Mouse (Mus musculus) midbrain, embryonic 10.5 days (tissue): ENCODE results near the gene Tuba1a. TPM values are rescaled to one million over a fixed set of nuclear protein-coding genes. Genes with fewer than 3 reads are reported as not detected.

Experiments used
- DNase-seq: peaks from one replicate; pipeline ENCODE4 v3.0.0-alpha.2; 2017; ENCODE audit warnings: low spot score
- H3K27ac ChIP-seq: fragments of 300-500 bp; sonication (generic); replicated peaks from 2 replicates; pipeline ENCODE4 v1.5.1; 2016; ENCODE audit warnings: mild to moderate bottlenecking
- H3K27me3 ChIP-seq: fragments of 300-500 bp; sonication (generic); 2 replicates; pipeline ENCODE4 v1.6.1; 2016; ENCODE audit warnings: low read depth, mild to moderate bottlenecking; ENCODE audit not compliant: poor library complexity, severe bottlenecking
- H3K36me3 ChIP-seq: fragments of 300-500 bp; sonication (generic); 2 replicates; pipeline ENCODE4 v1.6.1; 2016; ENCODE audit warnings: mild to moderate bottlenecking, moderate library complexity
- H3K4me1 ChIP-seq: fragments of 300-500 bp; sonication (generic); 2 replicates; pipeline ENCODE4 v1.6.1; 2016
- H3K4me3 ChIP-seq: fragments of 300-500 bp; sonication (generic); 2 replicates; pipeline ENCODE4 v1.5.1; 2016; ENCODE audit warnings: mild to moderate bottlenecking, moderate library complexity
- H3K9me3 ChIP-seq: fragments of 300-500 bp; sonication (generic); replicated peaks from 2 replicates; pipeline ENCODE4 v1.6.1; 2016; ENCODE audit warnings: mild to moderate bottlenecking
- WGBS: fragments of 180-500 bp; shearing (Covaris S2); methylation state at CpG from one replicate; pipeline ENCODE4 v1.1.7; 2016; 5-methylcytosine and 5-hydroxymethylcytosine counted together
- polyA plus RNA-seq: library from polyadenylated mRNA; unstranded; fragments of >200 nt; fragmentation: Nextera tagmentation; extraction: Ambion mirVana; gene quantifications from 2 replicates; pipeline ENCODE4 v1.2.1, GENCODE M21; 2016

The Tuba1a gene
- polyA plus RNA-seq = 4,467 and 6,520 TPM in 2 replicates

DNA sequence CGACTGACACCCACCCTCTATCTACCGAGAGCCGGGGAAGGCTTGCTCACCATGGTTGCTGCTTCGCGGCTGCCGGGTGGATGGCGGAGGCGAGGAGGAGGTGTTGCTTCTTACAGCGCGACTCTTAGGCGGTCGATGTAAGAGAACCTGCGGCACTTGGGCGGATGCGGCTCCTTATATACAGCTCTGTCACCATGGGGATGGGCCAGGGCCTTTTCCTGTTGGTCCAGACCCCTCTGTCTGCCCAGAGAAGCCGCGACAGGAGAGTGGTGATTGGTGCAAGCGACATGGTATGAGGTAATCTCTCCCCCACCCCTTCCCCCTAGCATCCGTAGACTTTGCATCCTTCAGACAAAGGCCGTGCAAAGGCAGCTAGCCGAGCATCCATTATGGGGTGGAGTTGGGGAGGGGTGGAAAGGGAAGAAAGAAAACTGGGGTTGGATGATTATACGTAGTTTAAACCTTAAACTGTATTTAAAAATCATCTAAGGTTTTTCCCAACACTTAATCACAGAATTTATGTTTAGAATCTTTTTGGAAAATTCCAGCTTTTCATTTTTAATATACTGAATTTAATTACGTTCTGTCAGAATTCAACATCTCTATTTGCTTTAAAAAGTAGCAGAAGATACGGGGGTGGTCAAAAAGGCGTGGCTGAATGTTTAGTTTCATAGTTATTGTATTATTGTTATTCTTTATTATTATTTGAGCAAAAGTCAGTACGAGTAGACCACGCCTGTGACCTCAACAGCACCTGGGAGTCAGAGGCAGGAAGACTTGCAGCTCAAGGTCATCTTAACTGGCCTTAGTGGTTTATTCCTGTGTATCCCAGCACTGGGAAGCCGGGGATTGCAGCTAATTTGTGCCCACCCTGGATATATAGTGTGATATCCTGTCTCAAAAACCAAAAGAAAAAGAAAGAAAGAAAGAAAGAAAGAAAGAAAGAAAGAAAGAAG, at the start of gene Tuba1a, which contains the start of gene Gm49450:
Gene Tuba1a, minus strand, starts transcription at position 303 of the 956 bp plus-strand sequence.
Gene Gm49450, minus strand, starts transcription at position 151 of the 956 bp plus-strand sequence.
- Histone ChIP-seq H3K9me3 (no peaks in the 10 kb centered on the region), H3K27ac (peak within 1 kb of the TSS; percentile 99), H3K27me3 (no peaks in the 10 kb centered on the region), H3K4me3 (peak within 1 kb of the TSS; percentile 96), H3K4me1 (peaks cover 46% of the 10 kb centered on the region), H3K36me3 (peaks cover 29% of the 10 kb centered on the region)
- DNase-seq = peak; percentile 99
- WGBS = 3% methylated on average over 28 of the region's 28 CpGs

DNA sequence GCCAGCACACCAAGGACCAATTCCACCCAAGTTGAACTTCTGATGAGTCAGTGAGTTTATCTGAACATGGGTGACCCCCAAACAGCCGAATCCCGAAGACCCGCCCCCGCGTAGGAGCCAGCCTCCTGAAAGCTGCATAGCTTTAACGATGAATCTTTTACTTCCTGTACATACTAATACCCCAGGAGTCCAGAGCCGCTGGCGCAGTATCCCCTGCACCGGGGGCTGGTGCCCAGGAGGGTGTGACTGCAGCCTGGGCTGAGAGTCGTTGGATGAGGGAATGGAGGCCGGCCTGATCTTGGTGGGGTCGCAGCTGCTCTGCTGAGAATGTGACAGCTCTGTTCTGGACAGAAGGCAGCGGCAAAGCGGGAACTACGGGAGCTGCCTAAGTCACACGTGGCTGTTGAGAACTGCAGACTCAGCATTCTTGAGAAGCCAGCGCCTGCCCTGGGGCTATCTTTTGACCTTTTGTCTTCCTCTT, 48.0 kb upstream of the Tuba1a start:
- peak overlapping the region; percentile 29 for H3K4me3 ChIP-seq
- peaks cover 38% of the 10 kb centered on the region for H3K4me1 ChIP-seq
- DNase-seq = no peak

DNA sequence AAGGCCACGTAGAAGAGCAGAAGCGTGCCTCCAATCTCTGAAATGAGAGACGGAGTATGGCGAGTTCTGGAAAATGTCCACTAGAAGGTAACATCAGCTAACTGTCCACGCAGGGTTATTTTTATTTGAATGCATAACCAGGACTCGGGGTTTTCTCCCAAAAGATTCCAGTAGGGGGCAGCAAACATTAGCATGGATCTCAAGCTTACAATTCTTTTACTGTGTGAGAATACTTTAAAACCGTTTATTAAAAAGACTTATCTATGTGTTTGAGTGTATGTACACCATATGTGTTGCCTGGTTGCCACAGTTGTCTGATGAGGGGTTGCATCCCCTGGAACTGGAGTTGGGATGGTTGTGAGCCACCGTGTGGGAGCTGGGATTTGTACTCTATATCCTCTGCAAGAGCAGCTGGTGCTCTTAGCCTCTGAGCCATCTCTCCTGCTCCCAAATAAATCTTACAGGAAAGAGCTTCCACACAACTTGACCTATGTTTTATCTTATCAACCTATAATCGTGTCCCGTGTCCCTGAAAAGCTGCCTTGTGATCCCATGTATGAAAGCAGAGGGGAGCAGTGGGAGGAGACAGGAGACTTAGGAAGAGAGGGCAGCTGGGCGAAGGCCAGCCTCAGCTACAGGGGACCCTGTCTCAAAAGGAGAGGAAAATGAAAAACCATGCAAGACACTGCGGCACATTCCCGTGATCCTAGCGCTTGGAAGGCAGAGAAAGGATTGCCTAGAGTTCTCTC, 47.2 kb upstream of the Tuba1a start:
- Histone ChIP-seq H3K4me3 (peak overlapping the region; percentile 29), H3K36me3 (no peaks in the 10 kb centered on the region), H3K27ac (peak overlapping the region; percentile 67), H3K4me1 (peaks cover 38% of the 10 kb centered on the region), H3K9me3 (no peaks in the 10 kb centered on the region), H3K27me3 (peaks cover 14% of the 10 kb centered on the region)
- 47% methylated on average over 14 of the region's 14 CpGs for whole genome bisulfite sequencing
- DNase-seq = no peak

More for the DNA sequence above, 48.0 kb upstream of the Tuba1a start:
- Histone ChIP-seq H3K27me3 (peaks cover 14% of the 10 kb centered on the region), H3K36me3 (no peaks in the 10 kb centered on the region), H3K9me3 (no peaks in the 10 kb centered on the region), H3K27ac (peak overlapping the region; percentile 67)
- 25% methylated on average over 17 of the region's 17 CpGs for WGBS

DNA sequence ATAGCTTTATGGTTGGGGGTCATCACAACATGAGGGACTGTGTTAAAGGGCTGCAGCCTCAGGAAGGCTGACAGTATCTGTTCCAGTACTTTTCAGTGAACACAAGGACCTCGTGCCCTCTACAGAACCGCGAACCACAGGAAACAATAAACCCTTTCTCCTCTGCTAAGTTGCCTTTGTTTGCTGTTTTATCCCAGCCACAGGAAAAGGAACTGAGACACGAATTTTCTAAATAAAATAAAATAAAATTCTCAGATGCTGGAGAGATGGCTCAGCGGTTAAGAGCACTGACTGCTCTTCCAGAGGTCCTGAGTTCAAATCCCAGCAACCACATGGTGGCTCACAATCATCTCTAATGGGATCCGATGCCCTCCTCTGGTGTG, 45.3 kb upstream of the Tuba1a start:
- Histone ChIP-seq H3K9me3 (no peaks in the 10 kb centered on the region), H3K27ac (no peak overlapping the region), H3K4me3 (no peak overlapping the region), H3K36me3 (no peaks in the 10 kb centered on the region), H3K27me3 (peaks cover 14% of the 10 kb centered on the region), H3K4me1 (peaks cover 44% of the 10 kb centered on the region)
- DNase-seq = no peak
- 57% methylated on average over 6 of the region's 6 CpGs for WGBS

DNA sequence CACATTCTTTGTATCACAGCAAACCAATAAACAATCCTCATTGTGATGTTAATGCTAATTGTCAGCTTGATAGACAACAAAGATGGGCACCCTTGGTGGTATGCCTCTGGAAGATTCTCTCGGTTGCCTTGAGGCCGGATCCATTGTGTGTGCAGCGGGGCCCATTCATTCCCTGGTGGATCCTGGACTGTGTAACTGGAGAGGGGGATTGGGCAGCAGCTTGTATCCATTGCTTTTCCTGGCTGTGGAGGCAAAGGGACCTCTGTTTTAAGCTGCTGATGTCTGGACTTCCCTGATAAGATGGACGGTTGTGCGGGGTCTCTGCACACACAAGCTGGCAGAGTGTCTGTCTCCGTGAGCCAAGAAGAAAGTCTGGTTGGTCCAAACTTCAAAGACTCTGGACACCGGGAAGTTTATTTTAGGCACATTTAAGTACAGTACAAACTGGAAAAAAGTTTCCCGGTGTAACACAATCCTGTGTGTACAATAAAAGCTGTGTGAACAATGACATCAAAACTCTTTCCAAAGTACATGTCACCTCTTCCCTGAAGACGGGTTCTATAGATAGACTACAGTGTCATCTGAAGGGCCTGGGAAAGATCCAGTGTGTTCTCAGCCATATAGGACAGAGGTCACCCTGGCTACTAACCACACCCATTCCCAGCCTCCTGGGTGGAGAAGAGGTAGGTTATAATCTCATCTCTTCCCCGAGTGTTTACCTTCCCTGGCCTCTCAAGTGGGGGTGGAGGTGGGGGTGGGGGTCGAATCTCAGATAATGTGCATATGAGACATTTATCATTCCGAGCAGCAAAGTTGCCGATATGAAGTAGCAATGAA, 44.7 kb upstream of the Tuba1a start:
- H3K36me3 ChIP-seq = no peaks in the 10 kb centered on the region
- WGBS = 60% methylated on average over 13 of the region's 13 CpGs
- H3K4me3 ChIP-seq = no peak overlapping the region
- H3K27ac ChIP-seq = 0 out of 2 replicates have a peak overlapping the region, but pooled peaks have one; percentile 14
- peaks cover 14% of the 10 kb centered on the region for H3K27me3 ChIP-seq
- DNase-seq = no peak
- H3K9me3 ChIP-seq = no peaks in the 10 kb centered on the region
- peaks cover 50% of the 10 kb centered on the region for H3K4me1 ChIP-seq

DNA sequence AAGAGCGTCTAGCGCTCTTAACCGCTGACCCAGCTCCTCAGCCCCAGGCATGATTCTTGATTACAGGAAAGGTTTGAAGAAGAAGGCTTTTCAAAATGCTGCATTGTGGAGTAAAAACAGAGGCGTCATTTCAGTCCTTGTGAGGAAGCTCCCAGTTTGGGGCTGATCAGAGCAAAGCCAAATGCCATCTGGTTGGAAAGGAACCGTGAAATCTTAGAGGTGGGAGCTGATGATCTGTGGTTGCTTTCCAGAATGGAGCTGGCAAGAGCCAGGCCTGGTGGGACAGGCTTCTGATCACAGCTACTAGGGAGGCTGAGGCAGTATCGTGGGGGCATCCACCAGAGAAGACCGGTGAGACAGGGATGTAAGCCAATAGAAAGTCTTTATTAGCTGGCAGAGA, 43.3 kb upstream of the Tuba1a start:
- Histone ChIP-seq H3K9me3 (no peaks in the 10 kb centered on the region), H3K27ac (no peak overlapping the region), H3K36me3 (no peaks in the 10 kb centered on the region), H3K4me1 (peaks cover 60% of the 10 kb centered on the region), H3K27me3 (0 out of 2 replicates have a peak, but pooled peaks cover 2% of the 10 kb centered on the region), H3K4me3 (no peak overlapping the region)
- 89% methylated on average over 7 of the region's 7 CpGs for WGBS
- no peak for DNase-seq

DNA sequence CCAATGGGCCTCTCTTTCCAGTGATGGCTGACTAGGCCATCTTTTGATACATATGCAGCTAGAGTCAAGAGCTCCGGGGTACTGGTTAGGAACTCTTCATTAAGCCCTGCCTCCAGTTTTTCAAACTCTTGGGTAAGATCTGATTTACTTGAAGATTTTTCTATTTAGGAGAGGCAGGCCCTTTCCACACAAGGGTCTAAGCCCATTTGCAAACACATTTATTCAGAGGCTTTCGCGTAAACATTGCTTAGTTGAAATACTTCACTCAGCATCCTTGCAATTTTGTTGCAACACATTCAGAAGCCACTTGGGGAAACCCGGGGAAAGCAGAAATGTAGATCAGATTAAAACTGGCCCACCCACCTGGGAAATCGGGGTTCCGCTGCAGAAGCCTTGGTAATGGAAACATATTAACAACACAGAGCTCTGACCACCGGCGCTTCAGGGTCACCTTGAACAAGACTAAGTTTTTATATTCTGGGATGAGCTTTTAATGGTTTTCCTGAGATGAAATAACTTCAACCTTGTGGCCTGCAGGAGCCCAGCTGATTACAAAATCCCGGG, 41.5 kb upstream of the Tuba1a start:
- no peak overlapping the region for H3K4me3 ChIP-seq
- no peaks in the 10 kb centered on the region for H3K36me3 ChIP-seq
- no peak for DNase-seq
- H3K27ac ChIP-seq = no peak overlapping the region
- H3K4me1 ChIP-seq = peaks cover 63% of the 10 kb centered on the region
- H3K9me3 ChIP-seq = no peaks in the 10 kb centered on the region
- no peaks in the 10 kb centered on the region for H3K27me3 ChIP-seq
- WGBS = 81% methylated on average over 9 of the region's 9 CpGs

DNA sequence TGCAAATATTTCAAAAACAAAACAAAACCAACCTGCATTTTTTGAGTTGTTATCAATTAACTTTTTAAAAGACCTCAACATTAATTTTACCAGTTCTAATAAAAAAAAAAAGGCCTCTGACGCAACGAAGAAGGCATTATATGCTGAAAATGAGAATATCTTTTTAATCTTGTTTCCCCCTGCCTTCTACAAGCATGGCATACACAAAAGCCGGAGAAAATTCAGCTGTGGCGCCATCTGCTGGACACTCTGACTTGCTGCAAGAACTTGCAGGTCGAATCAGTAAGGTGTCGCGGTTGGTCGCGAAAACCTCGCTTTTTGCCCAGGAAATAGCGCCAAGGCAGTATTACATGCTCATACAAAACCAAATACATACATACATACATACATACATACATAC, 40.4 kb upstream of the Tuba1a start:
- H3K36me3 ChIP-seq = peaks cover 9% of the 10 kb centered on the region
- peaks cover 74% of the 10 kb centered on the region for H3K4me1 ChIP-seq
- H3K27ac ChIP-seq = peak overlapping the region; percentile 95
- peak; percentile 90 for DNase-seq
- no peaks in the 10 kb centered on the region for H3K9me3 ChIP-seq
- no peaks in the 10 kb centered on the region for H3K27me3 ChIP-seq
- WGBS = 4% methylated on average over 11 of the region's 11 CpGs
- peak overlapping the region; percentile 49 for H3K4me3 ChIP-seq

DNA sequence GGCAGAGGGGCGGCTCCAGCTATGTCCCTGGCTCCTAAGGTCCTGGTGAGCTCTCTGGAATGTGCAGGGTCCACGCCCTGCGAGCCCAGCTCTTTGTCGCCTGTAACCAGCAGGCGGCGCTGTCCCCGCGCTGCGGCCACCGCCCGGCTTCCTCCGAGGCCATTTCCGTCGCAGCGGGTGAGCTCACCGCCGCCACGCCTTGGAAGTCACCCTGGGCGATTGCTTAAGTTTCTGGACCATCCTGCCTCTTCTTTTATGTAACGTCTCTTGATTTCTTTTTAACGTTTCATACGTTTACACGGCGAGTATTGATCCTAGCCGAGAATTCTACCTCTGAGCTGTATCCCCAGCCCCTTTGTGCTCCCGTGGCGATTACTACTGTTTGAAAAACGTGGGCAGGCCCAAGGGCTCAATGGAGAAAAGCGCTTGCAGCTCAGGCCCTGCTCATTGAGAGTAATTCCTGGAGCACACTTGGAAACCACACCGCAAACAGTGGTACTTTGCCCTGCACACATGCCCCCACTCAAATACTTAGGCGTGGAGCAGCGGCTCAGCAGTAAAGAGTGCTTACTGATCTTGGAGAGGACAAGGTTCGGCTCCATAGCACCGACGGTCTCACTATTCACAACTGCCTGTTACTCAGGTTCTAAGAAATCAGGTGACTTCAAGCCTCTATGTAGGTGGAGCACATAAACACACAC, 39.7 kb upstream of the Tuba1a start:
- H3K27ac ChIP-seq = peak overlapping the region; percentile 95
- 6% methylated on average over 35 of the region's 35 CpGs for WGBS
- DNase-seq = peak; percentile 95
- no peaks in the 10 kb centered on the region for H3K9me3 ChIP-seq
- peaks cover 14% of the 10 kb centered on the region for H3K36me3 ChIP-seq
- no peaks in the 10 kb centered on the region for H3K27me3 ChIP-seq
- peak overlapping the region; percentile 49 for H3K4me3 ChIP-seq
- H3K4me1 ChIP-seq = peaks cover 74% of the 10 kb centered on the region

DNA sequence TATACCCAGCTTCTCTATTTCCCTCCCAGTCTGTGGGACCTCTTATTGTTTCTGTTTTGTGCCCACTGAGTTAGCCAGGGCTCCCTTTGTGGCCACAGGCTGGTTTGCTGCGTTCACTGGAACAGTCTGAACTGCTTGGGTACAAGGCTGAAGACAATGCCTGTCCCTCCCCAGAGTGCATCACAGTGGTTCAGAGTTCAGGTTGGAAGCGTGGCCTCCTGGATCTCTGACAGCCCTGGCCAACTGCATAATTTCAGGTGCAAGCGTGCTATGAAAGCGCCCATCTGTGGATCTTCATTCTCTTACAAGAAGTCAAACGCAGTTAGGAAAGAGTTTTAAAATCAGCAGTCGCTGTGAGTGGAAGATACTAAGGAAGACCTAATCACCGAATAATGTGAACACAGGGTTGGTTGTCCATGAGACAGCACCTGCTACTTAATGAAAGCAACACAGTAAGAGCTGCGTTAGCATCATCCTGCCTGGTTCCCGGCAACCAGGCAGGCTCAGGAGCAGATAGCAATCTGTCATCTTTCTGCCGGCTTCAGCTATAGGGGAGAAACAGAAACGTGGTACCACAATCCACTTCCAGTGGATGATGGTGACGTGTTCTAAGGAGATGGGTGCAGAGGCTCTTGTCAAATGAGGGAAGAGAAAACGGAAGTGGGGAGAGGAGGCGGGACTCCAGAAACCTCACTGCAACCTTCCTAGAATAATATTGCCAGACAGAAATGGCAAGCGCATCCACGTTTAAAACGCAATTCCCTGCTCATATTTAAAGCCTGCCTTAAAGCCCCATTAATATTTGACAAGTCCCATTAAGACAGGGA, 38.8 kb upstream of the Tuba1a start:
- H3K9me3 ChIP-seq = no peaks in the 10 kb centered on the region
- no peaks in the 10 kb centered on the region for H3K27me3 ChIP-seq
- peak overlapping the region; percentile 49 for H3K4me3 ChIP-seq
- H3K27ac ChIP-seq = peak overlapping the region; percentile 95
- peak; percentile 40 for DNase-seq
- peaks cover 14% of the 10 kb centered on the region for H3K36me3 ChIP-seq
- WGBS = 28% methylated on average over 17 of the region's 17 CpGs
- H3K4me1 ChIP-seq = peaks cover 74% of the 10 kb centered on the region
